Mouse (Mus musculus): ENCODE results near the gene Sarm1.

DNA sequence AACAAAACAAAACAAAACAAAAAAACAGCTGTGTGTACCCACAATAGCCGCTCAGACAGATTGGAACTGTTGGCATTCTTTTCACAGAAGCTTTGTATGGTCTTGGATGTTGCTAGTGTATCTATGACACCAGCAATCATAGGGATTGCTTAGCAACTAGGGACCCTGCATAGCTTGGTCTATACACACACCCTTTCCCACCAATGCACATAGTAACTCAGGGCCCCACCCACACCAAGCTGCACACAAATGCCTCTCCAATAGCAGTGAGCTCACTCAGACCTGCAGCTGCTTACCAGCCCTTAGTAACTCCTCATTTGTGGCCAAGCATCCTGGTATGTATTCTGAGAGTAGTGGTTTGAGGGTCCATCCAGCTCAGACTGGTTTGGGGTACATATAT lies 49.3 kb downstream of the Sarm1 start:
- TF ChIP-seq CTCF (IDR thresholded peaks at IDR 0.05; ENCODE audit: borderline replicate concordance, control insufficient read depth, extremely low read depth, insufficient read depth, low read length, poor library complexity) (no peak), POLR2A (IDR thresholded peaks at IDR 0.05; ENCODE audit: control insufficient read depth, extremely low read depth, insufficient read depth, low read length, poor library complexity) (no peak)

Data from thymus, adult 2 months (tissue).